27 mouse cellular contexts compared by ENCODE assay signal in genomic region chr19:32965488-32965887, GRCm38 (mm10).
"Had no signal": no experiment of that assay in that cellular context is flagged by ENCODE, and none has a peak within 500 bp of the region (broad histone marks: within the 10 kb centered on the region; RNA-seq: fewer than 3 reads in every experiment).

No protein-coding gene starts in this region.

- H3K9me3 ChIP-seq: embryonic facial prominence, embryonic 10.5 days; embryonic facial prominence, embryonic 12.5 days; embryonic facial prominence, embryonic 13.5 days; embryonic facial prominence, embryonic 15.5 days; forebrain, embryonic 10.5 days; forebrain, embryonic 12.5 days; forebrain, embryonic 13.5 days; forebrain, embryonic 15.5 days had no signal

- H3K9ac ChIP-seq: embryonic facial prominence, embryonic 12.5 days; embryonic facial prominence, embryonic 13.5 days; embryonic facial prominence, embryonic 15.5 days; forebrain, embryonic 12.5 days; forebrain, embryonic 13.5 days; forebrain, embryonic 15.5 days; forebrain, postnatal 0 days had no signal

- H3K4me1 ChIP-seq: embryonic facial prominence, embryonic 15.5 days had no signal

- DNase-seq: cerebellum, adult 8-10 months; cerebellum, adult 9-10 months; cerebellum, adult 9-11 months; cerebellum, postnatal 10 days; cerebellum, postnatal 14 days; cerebellum, postnatal 25 days; cerebellum, postnatal 36 days; embryo, embryonic 11 days; forebrain, postnatal 0 days; gastrocnemius, adult 2 months; gastrocnemius, postnatal 10 days; gastrocnemius, postnatal 14 days; gastrocnemius, postnatal 25 days; gastrocnemius, postnatal 36 days; heart, adult 18-20 months; heart, adult 2 months had no signal

- H3K27me3 ChIP-seq: embryonic facial prominence, embryonic 13.5 days; embryonic facial prominence, embryonic 15.5 days; forebrain, embryonic 12.5 days; forebrain, embryonic 13.5 days; forebrain, embryonic 15.5 days had no signal

- H3K27ac ChIP-seq: embryonic facial prominence, embryonic 10.5 days; embryonic facial prominence, embryonic 12.5 days; embryonic facial prominence, embryonic 13.5 days; embryonic facial prominence, embryonic 15.5 days; forebrain, embryonic 10.5 days; forebrain, embryonic 12.5 days; forebrain, embryonic 13.5 days; forebrain, embryonic 15.5 days; gastrocnemius, adult 2 months; heart, adult 2 months had no signal

- H3K4me2 ChIP-seq: embryonic facial prominence, embryonic 12.5 days; embryonic facial prominence, embryonic 13.5 days; embryonic facial prominence, embryonic 15.5 days; forebrain, embryonic 12.5 days; forebrain, embryonic 13.5 days; forebrain, embryonic 15.5 days had no signal

- ATAC-seq: forebrain, embryonic 13.5 days; forebrain, embryonic 14.5 days; forebrain, embryonic 15.5 days; forebrain, embryonic 16.5 days; forebrain, postnatal 0 days had no signal

- H3K4me3 ChIP-seq: embryonic facial prominence, embryonic 10.5 days; embryonic facial prominence, embryonic 12.5 days; embryonic facial prominence, embryonic 13.5 days; embryonic facial prominence, embryonic 15.5 days; erythroblast, embryonic 14.5 days; forebrain, embryonic 10.5 days; forebrain, embryonic 12.5 days; forebrain, embryonic 13.5 days; forebrain, embryonic 15.5 days; gastrocnemius, adult 2 months; heart, adult 2 months had no signal

- H3K36me3 ChIP-seq: embryonic facial prominence, embryonic 10.5 days; embryonic facial prominence, embryonic 12.5 days; embryonic facial prominence, embryonic 13.5 days; embryonic facial prominence, embryonic 15.5 days; forebrain, embryonic 10.5 days; forebrain, embryonic 12.5 days; forebrain, embryonic 15.5 days had no signal
